Mouse (Mus musculus) right cerebral cortex, postnatal 14 days (tissue): ENCODE measurements at regions not wholly inside any gene's neighbourhood (a gene's known extent, or its start where the extent isn't known, plus 50 kb on each side); places are given as distances from the start of the nearest gene placed in this dataset.

ENCODE experiments used
- DNase-seq: peaks from one replicate; pipeline ENCODE4 v3.0.0; 2022

DNA sequence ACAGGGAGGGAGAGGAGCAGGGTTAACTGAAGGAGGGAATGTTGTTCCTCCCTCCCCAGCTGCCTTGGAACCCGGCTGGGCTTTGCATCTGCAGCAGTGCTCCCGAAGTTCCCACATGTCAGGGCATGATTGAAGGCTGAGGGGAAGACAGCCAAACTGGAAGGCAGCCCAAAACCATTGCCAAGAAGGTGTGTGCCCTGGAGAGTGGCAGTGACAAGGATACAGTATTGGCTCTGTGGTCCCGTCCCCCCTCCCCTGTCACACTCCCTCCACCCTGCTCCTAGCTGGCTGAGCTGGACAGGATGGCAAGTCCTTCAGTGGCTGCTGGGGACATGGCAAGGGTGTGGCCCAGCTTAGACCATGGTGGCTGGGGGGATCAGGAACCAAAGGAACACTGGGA lies 79.1 kb downstream of the Cyp26b1 start:
- no peak for DNase-seq

DNA sequence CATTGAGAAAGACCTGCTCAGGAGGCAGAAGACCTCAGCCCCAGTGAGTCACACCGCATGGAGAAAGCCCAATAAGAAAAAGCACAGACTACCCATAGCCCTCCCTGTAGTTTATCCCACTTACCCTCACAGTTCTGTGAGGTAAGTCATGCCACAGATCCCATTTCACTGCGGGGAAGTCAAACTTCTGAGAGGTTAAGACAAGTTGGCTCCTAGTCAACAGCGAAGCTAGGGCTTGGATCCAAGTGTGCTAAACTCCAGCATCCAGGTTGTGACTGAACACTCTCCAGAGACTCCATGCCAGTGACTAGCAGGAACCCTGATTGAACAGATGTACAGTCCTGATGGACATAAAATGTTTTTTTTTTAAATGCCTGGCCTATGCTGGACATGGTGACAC lies 85.1 kb downstream of the Cyp26b1 start:
- DNase-seq = no peak

DNA sequence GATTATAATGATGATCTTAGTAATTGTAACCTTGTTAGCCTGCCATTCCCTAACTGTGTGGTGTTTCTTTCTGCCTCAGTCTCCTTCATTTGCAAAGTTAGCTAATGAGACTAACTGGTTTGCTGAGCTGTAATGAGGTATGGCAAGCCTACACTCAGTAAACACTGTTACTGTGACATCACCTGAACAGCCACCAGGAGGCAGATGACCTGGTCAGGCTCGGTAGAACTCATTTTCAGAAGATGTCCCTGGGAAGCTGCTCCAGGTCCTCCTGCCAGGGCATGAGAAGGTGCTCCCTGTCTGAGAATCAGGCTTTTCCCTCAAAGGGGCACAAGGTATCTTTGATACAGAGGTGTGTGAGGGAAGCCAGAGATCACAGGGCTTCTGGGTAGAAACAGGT lies 87.0 kb downstream of the Cyp26b1 start:
- DNase-seq = no peak

DNA sequence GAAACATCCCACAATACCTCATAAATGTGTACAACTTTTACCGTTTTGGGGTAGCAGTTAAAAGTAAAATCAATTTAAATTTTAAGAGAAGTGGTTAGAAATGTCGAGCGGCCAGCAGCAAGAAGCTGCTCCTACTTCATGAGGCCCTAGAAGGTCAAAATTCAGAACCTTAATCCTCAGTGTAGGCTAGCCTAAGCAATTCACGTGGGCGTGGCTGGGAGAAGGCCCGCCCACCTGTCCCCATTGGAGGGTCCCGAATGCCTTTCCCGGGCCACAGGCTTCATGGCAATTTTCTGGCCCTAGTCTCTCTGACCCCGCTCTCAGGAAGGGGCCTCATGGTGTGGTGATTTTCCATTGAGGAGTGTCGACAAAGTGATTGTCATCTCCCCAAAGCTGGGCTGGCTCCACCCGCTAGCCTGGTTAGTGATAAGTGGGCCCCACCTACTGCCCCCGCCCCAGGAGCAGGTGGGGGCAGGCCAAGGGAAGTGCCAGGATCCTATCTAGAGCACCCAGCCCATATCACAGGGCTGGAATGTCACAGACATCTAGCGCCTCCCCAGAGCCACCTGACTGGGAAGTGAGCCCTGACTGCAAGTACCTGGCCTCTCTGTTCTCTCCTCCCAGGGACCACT lies 93.3 kb downstream of the Cyp26b1 start:
- no peak for DNase-seq

DNA sequence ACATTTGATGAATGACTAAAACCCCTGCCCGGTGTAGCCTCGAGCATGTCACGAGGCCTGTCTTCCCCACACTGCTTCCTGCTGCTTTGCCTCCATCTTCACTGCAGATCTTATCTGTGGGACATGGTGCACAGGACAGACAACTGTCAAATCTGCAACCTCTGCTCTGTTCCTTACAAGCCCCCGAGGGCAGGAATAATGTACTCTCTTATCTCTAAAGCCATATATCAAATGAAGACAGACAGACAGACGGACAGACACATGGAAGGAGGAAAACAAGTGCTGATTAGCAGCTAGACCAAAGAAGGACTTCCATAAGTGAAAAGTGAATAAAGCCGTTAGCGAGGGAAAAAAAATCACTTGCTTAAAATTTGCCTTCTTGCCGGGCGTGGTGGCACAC lies 95.6 kb downstream of the Cyp26b1 start:
- DNase-seq = no peak

DNA sequence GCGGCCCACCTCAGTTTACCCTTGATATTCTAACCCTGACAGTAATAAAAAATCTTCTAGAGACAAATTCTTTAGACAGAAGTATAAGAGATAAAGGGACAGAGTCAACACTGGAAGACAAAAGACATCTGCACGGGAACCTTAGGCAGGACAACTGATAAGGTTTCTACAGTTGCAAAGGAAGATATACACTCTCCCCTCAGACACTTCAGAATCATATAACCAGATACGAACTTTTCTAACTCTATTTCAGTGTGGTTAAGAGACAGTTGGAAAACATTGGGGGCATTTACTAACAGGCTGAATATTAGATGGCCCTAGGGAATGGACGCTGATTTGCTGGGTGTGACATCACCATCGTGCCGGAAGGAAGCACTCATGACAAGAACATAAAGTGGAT lies 100.0 kb downstream of the Cyp26b1 start:
- no peak for DNase-seq

DNA sequence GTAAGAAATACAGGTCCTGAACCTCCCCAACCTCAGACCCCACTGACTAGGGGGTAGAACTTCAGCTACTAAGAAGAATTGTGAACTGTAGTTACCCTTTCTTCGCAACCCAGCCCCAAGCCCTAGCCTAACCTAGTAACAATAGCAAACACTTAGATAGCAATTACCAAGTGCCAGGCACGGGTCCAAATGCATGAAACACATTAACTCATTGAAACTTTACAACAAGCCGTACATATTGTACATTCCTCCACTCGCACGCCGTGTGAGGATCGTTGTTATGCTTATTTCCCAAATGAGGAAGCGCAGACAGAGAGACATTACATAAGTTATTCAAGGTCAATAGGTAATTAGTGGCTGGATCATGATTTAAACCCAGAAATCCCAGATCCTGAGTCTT lies 100.5 kb downstream of the Cyp26b1 start:
- DNase-seq = no peak

DNA sequence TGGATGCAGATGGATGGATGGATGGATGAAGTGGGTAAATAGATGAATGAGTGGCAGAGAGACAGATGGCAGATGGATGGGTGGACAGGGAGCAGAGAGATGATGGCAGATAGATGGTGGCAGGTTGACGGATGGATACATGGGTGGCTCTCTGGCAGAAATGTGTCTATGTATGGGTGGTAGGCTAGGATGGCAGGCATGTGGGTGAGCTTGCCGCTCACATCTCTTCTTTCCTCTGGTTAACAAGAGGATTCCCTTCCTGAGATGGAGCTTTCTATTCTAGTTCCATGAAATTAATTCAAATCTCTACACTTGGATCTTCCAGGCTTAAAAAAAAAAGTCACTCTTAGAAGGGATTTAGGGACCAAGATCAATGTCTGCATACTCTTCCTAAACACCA lies 101.1 kb downstream of the Cyp26b1 start:
- no peak for DNase-seq

DNA sequence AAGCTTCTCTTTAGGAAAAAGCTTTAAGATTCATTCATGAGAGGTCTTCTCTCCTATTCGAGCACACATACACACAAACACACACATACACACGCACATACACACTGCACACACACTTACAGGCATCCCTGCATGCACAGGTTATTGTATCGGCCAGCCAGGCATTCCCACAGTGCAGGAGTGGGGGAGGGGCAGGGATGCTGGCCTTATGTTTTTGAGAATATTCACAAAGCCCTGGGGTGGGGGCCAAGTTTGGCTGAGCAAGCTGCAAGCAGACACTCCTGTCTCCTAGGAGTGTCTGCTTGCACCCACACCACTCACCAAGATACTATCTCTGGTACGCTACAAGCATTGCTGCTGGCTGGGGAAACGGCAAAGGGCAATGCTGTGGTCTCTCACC lies 102.6 kb downstream of the Cyp26b1 start:
- DNase-seq = peak; percentile 26

DNA sequence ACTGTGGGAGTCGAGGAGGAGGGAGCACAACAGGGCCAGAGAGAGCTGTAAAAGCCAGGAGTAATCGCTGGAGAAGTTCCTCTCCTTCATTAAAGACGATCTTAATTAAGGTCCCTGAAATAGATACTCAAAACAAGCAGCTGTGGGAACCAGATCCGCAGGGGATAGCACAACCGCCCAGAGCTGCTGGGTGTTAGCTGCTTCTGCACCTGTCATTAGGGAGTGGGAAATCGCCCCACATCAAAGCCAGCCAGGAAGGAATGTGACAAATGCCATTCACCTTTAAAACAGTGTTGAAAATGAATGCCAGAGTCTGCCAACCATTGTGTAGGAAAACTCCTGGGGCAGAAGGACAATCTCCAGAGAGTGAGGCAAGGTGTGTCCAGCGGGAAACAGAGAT lies 112.5 kb downstream of the Cyp26b1 start:
- DNase-seq = no peak

DNA sequence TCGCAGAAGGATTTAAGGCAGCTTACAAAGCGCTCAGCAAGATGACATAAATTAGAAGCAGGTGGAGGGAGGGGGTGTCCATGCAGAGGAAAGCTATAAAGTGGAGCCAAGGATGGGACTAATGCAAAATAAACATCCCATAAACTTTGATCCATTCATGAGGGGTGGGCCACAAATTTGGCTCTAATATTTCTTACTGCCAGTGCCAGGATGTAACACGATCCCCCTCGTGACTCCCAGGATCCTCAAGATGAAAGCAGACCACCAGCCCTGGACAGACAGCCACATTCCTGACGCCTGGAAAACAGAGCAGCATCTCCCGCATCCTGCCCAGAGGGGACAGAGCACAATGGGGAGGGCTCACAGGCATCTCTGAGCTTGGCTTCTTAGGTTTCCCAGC lies 116.6 kb downstream of the Cyp26b1 start:
- no peak for DNase-seq

DNA sequence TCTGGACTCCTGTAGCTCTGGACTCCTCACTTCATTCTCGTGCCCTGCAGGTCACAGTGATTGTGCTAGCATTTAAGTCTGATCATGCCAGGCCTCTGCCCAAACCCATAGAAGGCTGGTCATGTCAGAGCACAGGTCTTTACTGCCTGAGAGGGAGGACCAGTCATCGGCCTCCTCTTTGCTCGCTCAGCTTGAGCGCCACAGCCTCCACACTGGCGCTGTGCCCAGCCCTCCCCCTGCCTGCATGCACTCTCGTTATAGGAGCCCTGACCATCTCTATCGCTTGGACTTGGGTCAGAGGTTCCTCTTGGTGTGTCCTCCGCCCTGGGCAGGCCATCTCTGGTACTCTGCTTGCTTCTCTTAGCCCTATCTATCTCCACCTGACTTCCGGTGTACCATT lies 117.2 kb downstream of the Cyp26b1 start:
- DNase-seq = peak; percentile 46

DNA sequence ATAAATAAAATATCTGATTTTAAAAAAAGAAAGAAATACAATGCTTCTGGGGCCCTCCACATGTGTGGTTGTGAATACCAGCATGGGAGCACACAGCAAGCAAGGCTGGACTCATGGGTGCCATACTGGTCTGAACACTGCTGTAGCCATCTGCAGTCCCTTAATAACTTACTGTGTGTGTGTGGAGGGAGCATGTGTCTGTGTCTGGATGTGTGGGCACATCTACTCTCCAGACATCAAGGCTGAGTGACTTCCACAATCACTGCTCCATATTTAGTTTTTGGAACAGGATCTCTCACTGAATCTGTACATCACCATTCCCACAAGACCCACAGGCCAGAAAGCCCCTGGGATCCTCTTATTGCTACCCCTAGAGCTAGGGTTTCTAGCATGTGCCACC lies 118.9 kb downstream of the Cyp26b1 start:
- no peak for DNase-seq

DNA sequence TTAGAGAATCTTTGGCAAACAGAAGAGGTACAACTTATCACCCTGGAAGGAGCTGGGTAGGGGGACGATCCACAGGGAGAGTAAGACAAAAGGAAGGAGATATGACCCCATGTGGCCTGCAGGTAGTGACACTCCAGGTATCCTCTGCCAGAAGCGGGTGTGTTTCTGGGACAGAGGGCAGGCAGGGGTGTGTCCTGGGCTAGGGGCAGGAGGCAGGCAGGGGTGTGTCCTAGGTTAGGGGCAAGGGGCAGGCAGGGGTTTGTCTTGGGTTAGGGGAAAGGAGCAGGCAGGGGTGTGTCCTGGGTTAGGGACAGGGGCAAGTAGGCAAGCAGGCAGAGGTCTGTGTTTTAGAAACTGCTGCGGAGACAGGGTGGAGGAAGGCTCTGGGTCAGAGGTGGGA lies 120.5 kb downstream of the Cyp26b1 start:
- no peak for DNase-seq

DNA sequence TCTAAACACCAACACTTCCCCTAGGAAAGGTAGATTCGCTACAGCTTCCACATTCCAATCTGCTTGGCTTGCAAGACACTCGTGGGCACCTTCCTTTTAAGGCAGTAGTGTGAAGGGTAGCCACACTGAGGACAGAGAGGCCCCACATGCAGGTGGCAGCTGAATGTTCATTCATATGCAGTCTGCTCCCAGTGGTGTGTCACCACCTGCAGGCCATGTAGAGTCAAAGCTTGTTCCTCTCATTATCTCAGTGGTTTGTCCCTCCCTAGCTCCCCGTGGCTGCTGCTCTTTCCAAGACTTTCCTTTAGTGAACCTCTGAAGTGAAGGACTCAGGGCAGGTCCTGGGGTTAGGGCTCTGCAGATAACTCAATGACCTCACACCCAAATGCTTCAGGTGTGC lies 121.4 kb downstream of the Cyp26b1 start:
- DNase-seq = no peak

DNA sequence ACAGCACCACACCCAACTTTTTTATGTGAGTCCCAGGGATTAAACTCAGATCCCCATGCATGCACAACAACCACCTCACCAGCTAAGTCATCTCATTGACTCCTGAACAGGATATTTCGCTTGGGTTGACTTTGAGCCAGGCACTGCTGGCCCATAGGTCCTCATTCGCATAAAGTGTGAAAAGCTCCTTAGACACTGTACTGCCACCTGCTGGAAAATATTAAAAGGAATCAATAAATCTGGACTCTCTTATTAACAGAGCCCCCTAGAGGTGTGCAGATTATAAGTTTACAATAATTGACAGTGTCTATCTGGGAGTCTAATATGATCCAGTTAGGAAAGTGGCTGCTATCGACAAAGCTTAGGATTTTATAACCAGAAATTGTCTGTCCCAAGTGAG lies 126.4 kb downstream of the Cyp26b1 start:
- DNase-seq = no peak

DNA sequence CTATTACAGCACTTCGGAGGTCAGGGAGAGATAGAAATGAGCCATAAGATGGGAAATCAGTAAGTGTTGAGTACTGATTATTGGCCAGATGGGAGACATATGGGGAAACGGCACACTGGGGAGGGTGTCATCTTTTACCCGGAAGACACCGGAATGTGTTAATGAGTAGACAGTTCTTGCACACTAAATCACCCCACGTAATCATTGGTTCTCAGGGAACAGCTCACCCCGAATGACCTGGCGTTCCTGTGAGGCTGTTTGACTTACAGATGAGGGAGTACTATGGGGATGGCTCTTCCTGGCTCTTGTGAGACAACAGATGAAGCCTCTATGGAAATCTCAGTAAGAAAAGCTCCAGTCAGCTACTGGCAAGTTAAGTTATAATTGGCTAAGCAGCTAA lies 127.5 kb downstream of the Cyp26b1 start:
- no peak for DNase-seq

DNA sequence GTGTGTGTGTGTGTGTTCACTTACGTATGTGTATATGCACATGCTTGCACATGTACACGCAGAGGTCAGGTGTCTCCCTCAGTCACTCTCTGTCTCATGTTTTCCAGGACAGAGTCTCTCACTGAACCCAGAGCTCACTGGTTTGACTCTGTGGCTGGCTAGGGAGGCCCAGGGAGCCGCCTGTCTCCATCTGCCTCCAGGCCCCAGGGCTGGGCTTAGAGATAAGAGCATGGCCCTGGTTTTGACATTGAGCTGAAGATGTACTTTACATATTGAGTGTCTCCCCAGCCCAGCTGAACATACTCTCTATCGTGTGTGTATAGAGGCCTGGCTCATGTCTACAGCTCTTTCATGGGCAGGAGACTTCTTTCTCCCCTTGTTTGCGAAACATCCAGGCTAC lies 128.1 kb downstream of the Cyp26b1 start:
- no peak for DNase-seq

DNA sequence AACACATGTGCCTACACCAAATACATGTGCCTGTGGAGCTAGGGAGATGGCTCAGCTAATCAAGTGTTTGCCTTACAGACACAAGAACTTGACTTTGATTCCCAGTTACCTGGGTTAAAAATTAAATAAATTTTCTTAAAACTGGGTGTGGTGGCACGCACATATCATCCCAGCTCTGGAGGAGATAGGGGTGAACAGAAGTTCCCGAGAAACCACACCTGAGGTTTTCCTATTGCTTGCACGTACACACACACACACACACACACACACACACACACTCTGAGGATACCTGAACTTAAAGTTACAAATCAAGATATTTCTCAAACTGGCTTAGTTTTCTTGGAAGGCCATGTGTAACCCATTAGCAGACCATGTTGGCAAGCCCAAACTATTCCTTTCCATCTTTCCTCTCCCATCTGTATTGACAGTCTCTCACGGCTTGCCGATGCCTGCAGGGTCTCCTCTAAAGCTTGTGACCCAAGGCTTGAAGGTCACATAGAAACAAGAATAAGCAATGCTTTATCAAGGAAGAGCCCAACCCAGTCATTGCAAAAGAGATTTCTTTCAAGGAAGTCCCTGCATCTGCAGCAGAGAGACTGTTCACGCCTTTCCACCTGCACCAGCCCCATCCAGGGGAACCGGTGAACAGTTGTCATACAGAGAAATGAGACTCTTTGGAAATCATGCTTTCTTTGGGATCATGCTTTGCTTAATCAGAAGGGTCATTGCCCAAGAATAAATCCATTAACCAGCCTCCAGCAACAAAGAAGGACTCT lies 129.9 kb downstream of the Cyp26b1 start:
- no peak for DNase-seq

DNA sequence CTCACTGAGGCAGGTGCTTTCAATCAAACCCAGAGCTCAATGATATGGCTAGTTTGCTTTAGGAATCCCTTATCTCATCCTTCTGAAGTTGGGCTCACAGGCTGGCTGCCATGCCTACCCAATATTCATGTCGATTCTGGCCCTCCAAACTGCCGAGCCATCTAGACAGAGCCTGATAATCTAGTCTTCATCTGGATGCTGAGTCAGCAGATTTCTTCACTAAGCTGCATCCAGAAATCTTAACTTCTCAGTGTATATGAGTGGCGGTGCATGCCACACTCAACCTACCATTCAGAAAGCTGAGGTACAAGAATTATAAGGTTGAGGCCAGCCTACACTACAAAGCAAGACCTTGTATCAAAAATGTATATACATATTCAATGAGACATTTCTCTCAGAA lies 136.9 kb downstream of the Cyp26b1 start:
- no peak for DNase-seq

DNA sequence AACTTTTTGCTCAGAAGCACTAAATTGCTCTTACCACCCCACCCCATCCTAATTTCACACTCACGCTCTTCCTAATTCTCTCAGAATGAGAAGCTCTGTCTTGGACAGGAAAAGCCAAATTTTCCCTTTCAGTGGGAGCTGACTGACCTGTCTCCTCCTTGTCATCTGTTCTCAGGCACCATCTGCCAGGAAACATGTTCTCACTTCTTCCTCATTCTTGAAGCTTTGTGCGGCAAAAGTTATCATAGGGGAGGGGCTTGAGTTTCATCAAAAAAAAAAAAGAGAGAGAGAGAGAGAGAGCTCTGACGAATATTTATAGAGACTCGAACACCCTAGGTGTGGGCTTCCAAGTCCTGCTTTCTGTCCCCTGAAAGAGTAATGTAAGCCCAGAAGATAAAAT lies 148.6 kb downstream of the Cyp26b1 start:
- no peak for DNase-seq

DNA sequence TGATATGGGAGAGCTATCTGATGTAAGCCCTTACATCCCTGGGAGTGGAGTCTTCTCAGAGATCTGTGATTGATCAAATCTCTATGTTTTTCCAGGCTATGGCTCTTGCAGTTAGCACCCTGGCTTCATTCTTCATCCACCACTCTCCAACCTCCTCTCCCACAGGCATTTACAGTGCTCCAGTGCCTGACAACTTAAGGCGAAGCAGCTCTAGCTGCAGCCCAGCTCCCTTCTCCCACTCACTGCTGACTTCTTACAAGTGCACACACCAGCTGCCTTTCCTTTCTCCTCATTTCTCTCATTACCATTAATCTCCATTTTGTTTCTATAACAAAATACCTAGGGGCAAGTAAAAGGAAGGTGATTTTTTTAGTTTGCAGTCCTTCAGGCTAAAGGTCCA lies 151.0 kb downstream of the Cyp26b1 start:
- no peak for DNase-seq

DNA sequence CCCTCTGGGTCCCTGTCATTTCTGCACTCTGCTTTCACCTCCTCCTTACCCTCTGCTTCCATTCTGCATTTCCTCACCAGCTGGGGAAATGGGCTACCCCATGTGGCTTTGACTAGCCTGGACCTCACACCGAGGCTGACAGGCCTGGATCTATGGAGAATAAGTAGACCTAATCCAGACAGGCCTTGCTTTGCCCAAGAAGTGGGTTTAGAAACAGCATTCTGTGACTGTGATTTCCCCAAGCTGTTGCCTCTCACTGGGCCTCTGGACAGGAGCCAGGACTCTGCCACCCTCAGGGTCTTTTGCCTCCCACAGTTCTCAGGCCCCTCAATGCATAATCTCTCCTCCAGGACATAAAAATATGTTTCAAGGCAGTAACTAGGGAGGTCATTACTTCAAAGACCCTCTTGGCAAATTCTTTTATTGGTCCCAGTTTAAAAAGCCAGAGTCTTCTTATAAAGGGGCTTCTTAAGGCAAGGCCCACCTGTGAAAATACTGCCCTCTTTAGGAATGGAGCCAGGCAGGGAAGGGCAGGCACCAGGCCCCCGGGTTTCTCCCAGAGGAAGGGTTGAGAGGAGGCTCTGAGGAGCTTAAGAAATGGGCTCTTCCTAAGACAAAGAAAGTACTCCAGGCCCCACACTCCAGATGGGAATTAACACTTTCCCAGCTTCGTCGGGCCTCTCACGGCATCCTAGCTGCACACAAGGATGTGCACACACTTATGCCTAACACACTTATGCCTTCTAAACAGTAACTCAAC lies 151.8 kb downstream of the Cyp26b1 start:
- DNase-seq = no peak

DNA sequence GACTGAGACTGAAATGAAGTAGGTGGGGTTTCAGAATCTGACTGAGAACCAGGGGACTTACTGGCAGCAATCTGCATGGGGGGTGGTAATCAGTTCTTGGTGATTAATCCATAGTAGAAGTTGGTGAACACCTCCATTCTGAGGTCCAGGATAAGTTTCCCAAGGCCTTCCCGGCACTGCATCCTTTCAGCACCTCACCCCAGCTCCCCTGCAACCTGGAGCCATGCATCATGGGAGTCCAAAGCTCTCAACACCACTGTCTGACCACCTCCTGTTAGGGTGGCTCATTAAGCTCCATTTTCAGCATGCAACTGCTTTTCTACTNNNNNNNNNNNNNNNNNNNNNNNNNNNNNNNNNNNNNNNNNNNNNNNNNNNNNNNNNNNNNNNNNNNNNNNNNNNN lies 157.0 kb downstream of the Cyp26b1 start:
- no peak for DNase-seq
